Mouse (Mus musculus) lung, embryonic 16.5 days (tissue): Measurements from ENCODE around the gene Cacna1d. TPM values are rescaled to one million over a fixed set of nuclear protein-coding genes. Genes with fewer than 3 reads are reported as not detected.

Experiments used
- ATAC-seq: fragments of 200-750 bp; cut with Nextera tagmentation; 2 replicates; pipeline ENCODE4 v1.8.0; 2017; ENCODE audit warnings: low read depth, mild to moderate bottlenecking, moderate library complexity
- H3K27ac ChIP-seq: fragments of 300-500 bp; sonication (generic); 2 replicates; pipeline ENCODE4 v1.5.1; 2014; ENCODE audit warnings: mild to moderate bottlenecking, control low read depth, low read length
- H3K27me3 ChIP-seq: fragments of 300-500 bp; sonication (generic); 2 replicates; pipeline ENCODE4 v1.6.1; 2014; ENCODE audit warnings: low read depth, low read length, mixed read lengths; ENCODE audit not compliant: control insufficient read depth, insufficient read depth
- H3K36me3 ChIP-seq: fragments of 300-500 bp; sonication (generic); 2 replicates; pipeline ENCODE4 v1.6.1; 2014; ENCODE audit warnings: low read length; ENCODE audit not compliant: control insufficient read depth, insufficient read depth
- H3K4me1 ChIP-seq: fragments of 300-500 bp; sonication (generic); replicated peaks from 2 replicates; pipeline ENCODE4 v1.6.1; 2014; ENCODE audit warnings: low read length, mixed read lengths; ENCODE audit not compliant: control insufficient read depth, insufficient read depth
- H3K4me2 ChIP-seq: fragments of 300-500 bp; sonication (generic); 2 replicates; pipeline ENCODE4 v1.6.1; 2014; ENCODE audit warnings: low read depth, low read length, control low read depth
- H3K4me3 ChIP-seq: fragments of 300-500 bp; sonication (generic); 2 replicates; pipeline ENCODE4 v1.5.1; 2014; ENCODE audit warnings: mild to moderate bottlenecking, low read length, control low read depth
- H3K9ac ChIP-seq: fragments of 300-500 bp; sonication (generic); 2 replicates; pipeline ENCODE4 v1.6.1; 2014; ENCODE audit warnings: low read length, control low read depth
- H3K9me3 ChIP-seq: fragments of 300-500 bp; sonication (generic); 2 replicates; pipeline ENCODE4 v1.6.1; 2016; ENCODE audit warnings: low read length; ENCODE audit not compliant: control insufficient read depth
- WGBS: fragments of 180-500 bp; shearing (Covaris S2); extraction: QIAGEN DNeasy Blood & Tissue Kit; methylation state at CpG from one replicate; pipeline ENCODE4 v1.1.7; 2014; 5-methylcytosine and 5-hydroxymethylcytosine counted together
- polyA plus RNA-seq: library from polyadenylated mRNA; unstranded; fragments of >200 nt; fragmentation: Nextera tagmentation; extraction: Ambion mirVana; gene quantifications from 2 replicates; pipeline ENCODE4 v1.2.1, GENCODE M21; 2015

Gene Cacna1d
- polyA plus RNA-seq, 1 experiment from 2014 or later: 9.2 TPM

- H3K27ac ChIP-seq: no peak overlapping the region
Observed at GRCm38 (mm10) chr14:30340140-30340539, 151.1 kb downstream of the Cacna1d start.

GRCm38 (mm10) chr14:30331856-30332255 lies 159.4 kb downstream of the Cacna1d start:
- Histone ChIP-seq H3K4me1 (peaks cover 8% of the 10 kb centered on the region), H3K9me3 (no peaks in the 10 kb centered on the region), H3K27me3 (no peaks in the 10 kb centered on the region), H3K9ac (no peak overlapping the region), H3K4me2 (no peak overlapping the region), H3K36me3 (no peaks in the 10 kb centered on the region), H3K27ac (no peak overlapping the region), H3K4me3 (no peak overlapping the region)
- 65% methylated on average over 1 of the region's 1 CpGs for WGBS
- ATAC-seq: no peak

More at GRCm38 (mm10) chr14:30340140-30340539, 151.1 kb downstream of the Cacna1d start:
- H3K9me3 ChIP-seq: no peaks in the 10 kb centered on the region
- no peaks in the 10 kb centered on the region for H3K27me3 ChIP-seq
- 0 out of 2 replicates have a peak, but pooled peaks cover 2% of the 10 kb centered on the region for H3K4me1 ChIP-seq
- H3K9ac ChIP-seq: no peak overlapping the region
- WGBS: 60% methylated on average over 3 of the region's 3 CpGs
- no peaks in the 10 kb centered on the region for H3K36me3 ChIP-seq
- H3K4me3 ChIP-seq: no peak overlapping the region
- ATAC-seq: no peak
- H3K4me2 ChIP-seq: no peak overlapping the region

GRCm38 (mm10) chr14:30330416-30331181 lies 160.7 kb downstream of the Cacna1d start:
- 46% methylated on average over 17 of the region's 17 CpGs for WGBS
- Histone ChIP-seq H3K27ac (peak overlapping the region; percentile 32), H3K36me3 (no peaks in the 10 kb centered on the region), H3K4me3 (no peak overlapping the region), H3K4me1 (peaks cover 19% of the 10 kb centered on the region), H3K4me2 (no peak overlapping the region), H3K27me3 (no peaks in the 10 kb centered on the region), H3K9me3 (no peaks in the 10 kb centered on the region), H3K9ac (no peak overlapping the region)
- peak; percentile 77 for ATAC-seq

GRCm38 (mm10) chr14:30329109-30329508 lies 162.1 kb downstream of the Cacna1d start:
- no peak overlapping the region for H3K27ac ChIP-seq
- H3K36me3 ChIP-seq: no peaks in the 10 kb centered on the region
- ATAC-seq: no peak
- H3K4me1 ChIP-seq: peaks cover 19% of the 10 kb centered on the region
- no peaks in the 10 kb centered on the region for H3K9me3 ChIP-seq
- H3K4me2 ChIP-seq: no peak overlapping the region
- no peak overlapping the region for H3K9ac ChIP-seq
- no peak overlapping the region for H3K4me3 ChIP-seq
- H3K27me3 ChIP-seq: no peaks in the 10 kb centered on the region
- 67% methylated on average over 11 of the region's 11 CpGs for WGBS

- Histone ChIP-seq H3K4me3 (no peak overlapping the region), H3K4me1 (peaks cover 19% of the 10 kb centered on the region), H3K36me3 (no peaks in the 10 kb centered on the region), H3K9me3 (no peaks in the 10 kb centered on the region), H3K4me2 (no peak overlapping the region), H3K27me3 (no peaks in the 10 kb centered on the region), H3K9ac (no peak overlapping the region), H3K27ac (no peak overlapping the region)
- ATAC-seq: no peak
- 57% methylated on average over 7 of the region's 7 CpGs for WGBS
Observed at GRCm38 (mm10) chr14:30327452-30327851, 163.8 kb downstream of the Cacna1d start.

- Histone ChIP-seq H3K36me3 (no peaks in the 10 kb centered on the region), H3K9ac (no peak overlapping the region), H3K9me3 (no peaks in the 10 kb centered on the region), H3K27ac (no peak overlapping the region), H3K4me3 (no peak overlapping the region), H3K27me3 (no peaks in the 10 kb centered on the region), H3K4me2 (no peak overlapping the region), H3K4me1 (peaks cover 19% of the 10 kb centered on the region)
- WGBS: 40% methylated on average over 8 of the region's 8 CpGs
- no peak for ATAC-seq
Observed at GRCm38 (mm10) chr14:30327051-30327450, 164.2 kb downstream of the Cacna1d start.

- Histone ChIP-seq H3K27me3 (no peaks in the 10 kb centered on the region), H3K4me1 (peaks cover 19% of the 10 kb centered on the region), H3K9ac (no peak overlapping the region), H3K36me3 (no peaks in the 10 kb centered on the region), H3K4me3 (no peak overlapping the region), H3K27ac (peak overlapping the region; percentile 78), H3K9me3 (no peaks in the 10 kb centered on the region), H3K4me2 (no peak overlapping the region)
- ATAC-seq: no peak; the same call in 1 of the 2 replicates
- 52% methylated on average over 4 of the region's 4 CpGs for WGBS
Observed at GRCm38 (mm10) chr14:30326226-30326625, 165.0 kb downstream of the Cacna1d start.

GRCm38 (mm10) chr14:30324994-30325393 lies 166.3 kb downstream of the Cacna1d start:
- Histone ChIP-seq H3K9ac (no peak overlapping the region), H3K27ac (no peak overlapping the region), H3K27me3 (no peaks in the 10 kb centered on the region), H3K4me1 (peaks cover 16% of the 10 kb centered on the region), H3K4me3 (no peak overlapping the region), H3K9me3 (no peaks in the 10 kb centered on the region), H3K36me3 (no peaks in the 10 kb centered on the region), H3K4me2 (no peak overlapping the region)
- ATAC-seq: no peak
- WGBS: 87% methylated on average over 5 of the region's 5 CpGs

- Histone ChIP-seq H3K9ac (no peak overlapping the region), H3K36me3 (no peaks in the 10 kb centered on the region), H3K4me1 (no peaks in the 10 kb centered on the region), H3K9me3 (no peaks in the 10 kb centered on the region), H3K4me3 (no peak overlapping the region), H3K27ac (no peak overlapping the region), H3K27me3 (no peaks in the 10 kb centered on the region), H3K4me2 (no peak overlapping the region)
- 0 out of 2 replicates have a peak, but pooled peaks have one; percentile 20 for ATAC-seq
- 78% methylated on average over 9 of the region's 9 CpGs for WGBS
Observed at GRCm38 (mm10) chr14:30318715-30319437, 172.4 kb downstream of the Cacna1d start.
